Mouse (Mus musculus) brain, adult 10 weeks (tissue): ENCODE measurements around the gene Micall1. TPM values are rescaled to one million over a fixed set of nuclear protein-coding genes. Genes with fewer than 3 reads are reported as not detected.

Experiments used
- polyA plus RNA-seq: library from polyadenylated mRNA; stranded (reverse); fragments of 350-450 nt; fragmentation: Illumina TruSeq; extraction: RNeasy Lipid Tissue Mini Kit (QIAGEN cat#74804); gene quantifications from one replicate; pipeline ENCODE4 v1.2.3, GENCODE M21; 2015; ENCODE audit warnings: low read depth, low replicate concordance

Gene Micall1
- polyA plus RNA-seq = 24.2 TPM

GRCm38 (mm10) chr15:79108421-79109320 lies at the start of gene Micall1:
Gene Micall1, plus strand, starts transcription at chr15:79108898.

GRCm38 (mm10) chr15:79062376-79063159 lies 46.1 kb upstream of the Micall1 start, which contains the start of gene Ankrd54:
Gene Ankrd54, minus strand, starts transcription at chr15:79062893.

GRCm38 (mm10) chr15:79074913-79075532 lies 33.7 kb upstream of the Micall1 start, which contains the start of gene Eif3l:
Gene Eif3l, plus strand, starts transcription at chr15:79075179.

GRCm38 (mm10) chr15:79140866-79141565 lies 32.3 kb downstream of the Micall1 start, which contains the start of the genes Polr2f and 1700088E04Rik:
Gene Polr2f, plus strand, starts transcription at chr15:79141009.
Gene 1700088E04Rik, minus strand, starts transcription at chr15:79141253.

GRCm38 (mm10) chr15:79165140-79165539 lies 56.4 kb downstream of the Micall1 start, which contains the start of gene Sox10:
Gene Sox10, minus strand, starts transcription at chr15:79165240.

Other genes starting within 250 kb of the Micall1 start
- gene Gga1, start 231.7 kb upstream of the Micall1 start, polyA plus RNA-seq = 48.9 TPM
- gene Gm49510, start 209.2 kb upstream of the Micall1 start, polyA plus RNA-seq = not detected
- 21.5 TPM for gene Sh3bp1, start 209.1 kb upstream of the Micall1 start, polyA plus RNA-seq
- gene Pdxp, start 195.0 kb upstream of the Micall1 start, polyA plus RNA-seq = 188 TPM
- gene Lgals1, start 182.2 kb upstream of the Micall1 start, polyA plus RNA-seq = 46.4 TPM
- gene Nol12, start 174.0 kb upstream of the Micall1 start, polyA plus RNA-seq = 42.8 TPM
- gene Triobp, start 161.2 kb upstream of the Micall1 start, polyA plus RNA-seq = 7.6 TPM
- gene H1f0, start 80.4 kb upstream of the Micall1 start, polyA plus RNA-seq = 136 TPM
- gene Galr3, start 67.0 kb upstream of the Micall1 start, polyA plus RNA-seq = not detected
- 20.0 TPM for gene Ankrd54, start 46.0 kb upstream of the Micall1 start, polyA plus RNA-seq
- 88.2 TPM for gene Eif3l, start 33.7 kb upstream of the Micall1 start, polyA plus RNA-seq
- gene Polr2f, start 32.1 kb downstream of the Micall1 start, polyA plus RNA-seq = 122 TPM
- 13.7 TPM for gene 1700088E04Rik, start 32.4 kb downstream of the Micall1 start, polyA plus RNA-seq
- gene Sox10, start 56.3 kb downstream of the Micall1 start, polyA plus RNA-seq = 34.4 TPM
- 55.9 TPM for gene Pick1, start 120.3 kb downstream of the Micall1 start, polyA plus RNA-seq
- not detected for gene Gm49486, start 120.5 kb downstream of the Micall1 start, polyA plus RNA-seq
- gene Slc16a8, start 145.9 kb downstream of the Micall1 start, polyA plus RNA-seq = 1.1 TPM
- 3.3 TPM for gene Baiap2l2, start 176.6 kb downstream of the Micall1 start, polyA plus RNA-seq
- 15.4 TPM for gene Pla2g6, start 219.5 kb downstream of the Micall1 start, polyA plus RNA-seq
- 1.1 TPM for gene Maff, start 237.7 kb downstream of the Micall1 start, polyA plus RNA-seq